Mouse (Mus musculus): ENCODE data around the gene Acpp. TPM values are rescaled to one million over a fixed set of nuclear protein-coding genes. Genes with fewer than 3 reads are reported as not detected.

Acpp gene
- total and polyA plus RNA-seq, 3 experiments = 0.27 to 0.97 (median 0.30) TPM

DNA sequence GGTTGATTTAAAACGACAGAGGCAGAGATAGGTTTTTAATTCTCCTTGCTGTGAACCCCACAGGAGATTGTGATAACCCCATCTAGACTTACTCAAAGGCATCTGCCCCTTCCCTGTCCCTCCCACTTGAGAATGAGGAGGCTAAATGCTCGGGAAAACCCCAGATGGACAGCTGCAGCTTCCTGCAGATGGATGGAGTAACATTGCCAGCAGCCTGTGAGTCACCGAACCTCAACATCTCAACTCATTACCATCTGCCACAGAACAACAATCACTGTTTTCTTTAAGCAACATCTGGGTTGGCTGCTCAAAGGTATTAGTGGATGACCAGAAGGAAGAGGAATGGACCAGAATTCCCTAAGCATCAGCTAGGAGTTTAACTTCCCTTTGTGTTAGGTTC is 38.0 kb upstream of the Acpp start:
- DNase-seq (ENCODE audit: extremely low read depth) = peak; percentile 64
- H3K36me3 ChIP-seq (replicated peaks in 1 of 2; ENCODE audit: control insufficient read depth in 1 of 2, insufficient read depth in 1 of 2, low read length in 1 of 2) = no peaks in the 10 kb centered on the region
- no peaks in the 10 kb centered on the region for H3K79me2 ChIP-seq (replicated peaks; ENCODE audit: control insufficient read depth, extremely low read depth, insufficient read depth, poor library complexity, severe bottlenecking)
- no peak overlapping the region for H3K4me2 ChIP-seq (ENCODE audit: insufficient read depth, low read depth, poor library complexity, severe bottlenecking)
- in situ Hi-C loops (cut with MboI; ENCODE audit: low pct_ligation_motif_present, low pct_unique_long_range_greater_than_20kb, low sequenced_read_pairs) = loop anchor here (10.0 kb wide), 1 partner anchor 101 kb away; no protein-coding TSS in a partner anchor
- H3K27ac ChIP-seq (ENCODE audit: insufficient read depth, low read depth) = no peak overlapping the region
- H3K9ac ChIP-seq (ENCODE audit: insufficient read depth, low read depth) = no peak overlapping the region
- TF ChIP-seq ZMIZ1 (IDR thresholded peaks at IDR 0.05; ENCODE audit: low read depth, low read length) = no peak
- TF ChIP-seq MAZ (IDR thresholded peaks at IDR 0.05; ENCODE audit: low read depth, low read length) = no peak
- peak; percentile 18; the same call in 1 of the 2 replicates for TF ChIP-seq MEF2A (IDR thresholded peaks at IDR 0.05; ENCODE audit: borderline replicate concordance, low read depth, low read length)
- TF ChIP-seq RAD21 (IDR thresholded peaks at IDR 0.05; ENCODE audit: low read depth, low read length) = no peak
- peak; percentile 65 for TF ChIP-seq ETS1 (conservative IDR thresholded peaks at IDR 0.05; ENCODE audit: low read depth, low read length)
- TF ChIP-seq POLR2A (IDR thresholded peaks at IDR 0.05; ENCODE audit: low read depth, low read length) = no peak
- TF ChIP-seq JUND (conservative IDR thresholded peaks at IDR 0.05; ENCODE audit: low read depth, low read length) = no peak
- TF ChIP-seq POLR2AphosphoS2 (IDR thresholded peaks at IDR 0.05; ENCODE audit: low read depth, low read length) = no peak
- TF ChIP-seq MAFK (IDR thresholded peaks at IDR 0.05; ENCODE audit: insufficient replicate concordance, low read length) = no peak
- peak; percentile 58; the same call in 1 of the 2 replicates for TF ChIP-seq RCOR1 (conservative IDR thresholded peaks at IDR 0.05; ENCODE audit: low read depth, low read length)
- no peak for TF ChIP-seq NELFE (IDR thresholded peaks at IDR 0.05; ENCODE audit: low read depth, low read length)
- TF ChIP-seq PAX5 (IDR thresholded peaks at IDR 0.05; ENCODE audit: low read length) = no peak
- no peak for TF ChIP-seq SIN3A (IDR thresholded peaks at IDR 0.05; ENCODE audit: low read length)
- TF ChIP-seq BHLHE40 (IDR thresholded peaks at IDR 0.05; ENCODE audit: low read depth, low read length) = peak; percentile 51
- TF ChIP-seq TCF12 (IDR thresholded peaks at IDR 0.05; ENCODE audit: low read depth, low read length) = peak; percentile 86
- TF ChIP-seq HCFC1 (IDR thresholded peaks at IDR 0.05; ENCODE audit: low read depth, low read length) = no peak
- TF ChIP-seq SMC3 (IDR thresholded peaks at IDR 0.05; ENCODE audit: low read depth, low read length) = no peak
- no peak for TF ChIP-seq UBTF (IDR thresholded peaks at IDR 0.05; ENCODE audit: low read depth, low read length)
- TF ChIP-seq NRF1 (IDR thresholded peaks at IDR 0.05; ENCODE audit: low read depth, low read length) = no peak
- TF ChIP-seq ZKSCAN1 (IDR thresholded peaks at IDR 0.05; ENCODE audit: borderline replicate concordance, low read depth, low read length) = no peak
- no peak for TF ChIP-seq E2F4 (IDR thresholded peaks at IDR 0.05; ENCODE audit: insufficient replicate concordance, low read depth, low read length)
- TF ChIP-seq EP300 (IDR thresholded peaks at IDR 0.05; ENCODE audit: low read length) = peak; percentile 82
- dilution Hi-C loops (cut with MboI; ENCODE audit: extremely low pct_ligation_motif_present, extremely low pct_unique_long_range_greater_than_20kb, low sequenced_read_pairs) = no loop called here
- peaks cover 13 to 57% of the 10 kb centered on the region in 2 experiments for H3K4me1 ChIP-seq (ENCODE audit: control insufficient read depth in 1 of 2, insufficient read depth in 2 of 2)
- no peak overlapping the region for H3K4me3 ChIP-seq (replicated peaks in 1 of 3; ENCODE audit: low read depth in 2 of 3, low read length in 2 of 3, poor library complexity in 1 of 3)
- H3K27me3 ChIP-seq (replicated peaks) = no peaks in the 10 kb centered on the region
- peaks cover 4% of the 10 kb centered on the region for H3K9me3 ChIP-seq (replicated peaks; ENCODE audit: low read length)

Measured in CH12.LX (cell line).